Mouse (Mus musculus) limb, embryonic 14.5 days (tissue): ENCODE measurements around the gene Fmnl1. TPM values are rescaled to one million over a fixed set of nuclear protein-coding genes. Genes with fewer than 3 reads are reported as not detected.

Experiments used
- ATAC-seq: fragments of 200-750 bp; cut with Nextera tagmentation; 2 replicates; pipeline ENCODE4 v1.8.0; 2017; ENCODE audit warnings: low read depth, moderate number of reproducible peaks, moderate TSS enrichment; ENCODE audit not compliant: low FRiP score
- DNase-seq: peaks from one replicate; pipeline ENCODE4 v3.0.0-alpha.2; 2015; ENCODE audit warnings: low spot score
- H3K27ac ChIP-seq: fragments of 300-500 bp; sonication (generic); replicated peaks from 2 replicates; pipeline ENCODE4 v1.5.1; 2014; ENCODE audit warnings: low read depth, mild to moderate bottlenecking, low read length, moderate library complexity, mixed read lengths
- H3K27me3 ChIP-seq: fragments of 300-500 bp; sonication (generic); 2 replicates; pipeline ENCODE4 v1.6.1; 2014; ENCODE audit warnings: low read length, mixed read lengths; ENCODE audit not compliant: control insufficient read depth, insufficient read depth
- H3K36me3 ChIP-seq: fragments of 300-500 bp; sonication (generic); 2 replicates; pipeline ENCODE4 v1.6.1; 2014; ENCODE audit warnings: mild to moderate bottlenecking, low read length, moderate library complexity, mixed read lengths; ENCODE audit not compliant: control insufficient read depth, insufficient read depth
- H3K4me1 ChIP-seq: fragments of 300-500 bp; sonication (generic); 2 replicates; pipeline ENCODE4 v1.6.1; 2014; ENCODE audit warnings: antibody characterized with exemption, low read length, mixed read lengths; ENCODE audit not compliant: control insufficient read depth, insufficient read depth
- H3K4me2 ChIP-seq: fragments of 300-500 bp; sonication (generic); replicated peaks from 2 replicates; pipeline ENCODE4 v1.6.1; 2014; ENCODE audit warnings: low read depth, mild to moderate bottlenecking, low read length, moderate library complexity; ENCODE audit not compliant: severe bottlenecking
- H3K4me3 ChIP-seq: fragments of 300-500 bp; sonication (generic); replicated peaks from 2 replicates; pipeline ENCODE4 v1.5.1; 2014; ENCODE audit warnings: low read length
- H3K9ac ChIP-seq: fragments of 300-500 bp; sonication (generic); 2 replicates; pipeline ENCODE4 v1.6.1; 2014; ENCODE audit warnings: mild to moderate bottlenecking, low read depth, low read length, moderate library complexity; ENCODE audit not compliant: severe bottlenecking
- H3K9me3 ChIP-seq: fragments of 300-500 bp; sonication (generic); 2 replicates; pipeline ENCODE4 v1.6.1; 2016; ENCODE audit warnings: low read length; ENCODE audit not compliant: control insufficient read depth
- POLR2A ChIP-seq: fragments of 200-500 bp; IDR thresholded peaks from 2 replicates; pipeline ENCODE4 v1.8.0; 2012; ENCODE audit warnings: inconsistent platforms, mild to moderate bottlenecking, moderate library complexity, borderline replicate concordance; ENCODE audit not compliant: insufficient read depth, insufficient read length; ENCODE audit errors: extremely low read depth
- WGBS: fragments of 180-500 bp; shearing (Covaris S2); extraction: QIAGEN DNeasy Blood & Tissue Kit; methylation state at CpG from one replicate; pipeline ENCODE4 v1.1.7; 2014; 5-methylcytosine and 5-hydroxymethylcytosine counted together
- polyA plus RNA-seq, 2 experiments: library from polyadenylated mRNA; depleted of rRNA in 1 of 2; stranded (reverse) in 1 of 2; unstranded in 1 of 2; fragments of >200 nt; fragmentation: Nextera tagmentation in 1 of 2; extraction: Ambion mirVana in 1 of 2; gene quantifications; 2 replicates each; pipeline versions ENCODE4 v1.2.1 to v1.2.3; 2012 to 2014

Fmnl1 gene
- polyA plus RNA-seq, 2 experiments = 2.6 to 3.8 TPM

DNA sequence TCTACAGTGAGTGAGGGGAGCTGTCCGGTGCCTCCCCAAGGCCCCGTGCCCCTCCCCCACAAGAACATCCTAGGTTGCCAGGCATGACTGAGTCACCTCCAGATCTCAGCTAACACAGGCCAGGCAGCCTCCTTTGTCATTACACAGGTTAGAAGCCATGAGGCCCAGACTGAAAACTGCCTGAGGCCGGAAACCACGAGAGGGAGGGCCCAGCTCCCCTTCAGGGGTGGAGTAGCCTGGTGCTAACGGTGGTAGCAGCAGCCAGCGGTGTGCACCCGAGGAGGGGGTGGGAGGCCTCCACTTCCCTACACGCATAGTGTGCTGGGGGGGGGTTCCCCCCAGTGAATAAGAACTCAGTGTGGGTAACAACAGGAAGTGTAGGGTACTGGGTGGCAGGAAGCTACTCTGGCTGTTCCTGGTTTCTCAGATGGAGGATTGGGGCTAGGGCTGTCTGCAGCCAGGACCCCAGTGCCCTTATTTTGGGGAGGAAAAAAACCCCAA, 4.0 kb downstream of the Fmnl1 start:
- Histone ChIP-seq H3K27ac (no peak overlapping the region), H3K36me3 (no peaks in the 10 kb centered on the region), H3K4me3 (no peak overlapping the region), H3K4me1 (peaks cover 8% of the 10 kb centered on the region; the same call in 1 of the 2 replicates), H3K9me3 (no peaks in the 10 kb centered on the region), H3K4me2 (no peak overlapping the region), H3K27me3 (peaks cover 31% of the 10 kb centered on the region), H3K9ac (no peak overlapping the region)
- TF ChIP-seq POLR2A = no peak
- no peak for ATAC-seq
- 43% methylated on average over 8 of the region's 8 CpGs for WGBS
- DNase-seq = no peak

DNA sequence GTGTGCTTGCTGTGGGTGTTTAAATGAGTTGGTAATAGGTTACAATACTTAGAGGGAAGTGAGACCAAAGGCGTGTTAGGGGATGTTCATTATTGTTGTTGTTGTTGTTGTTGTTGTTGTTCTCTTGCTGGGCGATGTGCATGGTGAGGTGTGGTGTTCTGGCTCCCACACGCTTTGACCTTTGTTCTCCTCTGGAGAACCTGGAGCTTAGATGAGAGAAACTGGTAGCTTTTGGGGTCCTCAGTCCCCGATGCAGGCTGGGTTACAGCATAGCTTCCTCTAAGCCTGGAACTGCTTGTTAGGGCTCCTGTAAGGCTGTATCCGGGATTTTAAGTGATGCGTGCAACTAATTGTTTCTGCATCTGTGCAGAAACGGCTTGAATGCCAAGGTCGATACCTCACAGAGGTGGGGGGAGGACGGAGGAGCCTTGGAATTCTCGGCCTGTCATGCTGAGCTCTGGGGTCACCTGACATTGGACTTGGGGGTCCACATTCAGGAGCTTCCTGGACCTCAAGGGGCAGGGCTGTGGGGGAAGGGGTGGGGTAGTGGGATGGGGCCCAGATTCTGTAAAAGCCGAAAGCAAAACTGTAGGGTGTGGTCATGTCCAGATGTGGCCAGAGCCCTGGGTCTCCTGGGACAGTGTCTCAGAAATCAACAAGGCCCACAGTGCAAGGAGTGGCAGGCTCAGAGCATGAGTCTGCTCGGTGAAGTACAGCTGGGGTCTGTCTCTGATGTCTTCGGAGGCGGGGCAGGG, 5.0 kb downstream of the Fmnl1 start:
- WGBS = 66% methylated on average over 14 of the region's 14 CpGs
- no peak overlapping the region for H3K9ac ChIP-seq
- DNase-seq = no peak
- peaks cover 22% of the 10 kb centered on the region for H3K27me3 ChIP-seq
- ATAC-seq = 0 out of 2 replicates have a peak, but pooled peaks have one; percentile 26
- no peaks in the 10 kb centered on the region for H3K36me3 ChIP-seq
- H3K27ac ChIP-seq = no peak overlapping the region
- no peak overlapping the region for H3K4me3 ChIP-seq
- no peak overlapping the region for H3K4me2 ChIP-seq
- H3K9me3 ChIP-seq = no peaks in the 10 kb centered on the region
- no peak for TF ChIP-seq POLR2A
- peaks cover 6% of the 10 kb centered on the region; the same call in 1 of the 2 replicates for H3K4me1 ChIP-seq

DNA sequence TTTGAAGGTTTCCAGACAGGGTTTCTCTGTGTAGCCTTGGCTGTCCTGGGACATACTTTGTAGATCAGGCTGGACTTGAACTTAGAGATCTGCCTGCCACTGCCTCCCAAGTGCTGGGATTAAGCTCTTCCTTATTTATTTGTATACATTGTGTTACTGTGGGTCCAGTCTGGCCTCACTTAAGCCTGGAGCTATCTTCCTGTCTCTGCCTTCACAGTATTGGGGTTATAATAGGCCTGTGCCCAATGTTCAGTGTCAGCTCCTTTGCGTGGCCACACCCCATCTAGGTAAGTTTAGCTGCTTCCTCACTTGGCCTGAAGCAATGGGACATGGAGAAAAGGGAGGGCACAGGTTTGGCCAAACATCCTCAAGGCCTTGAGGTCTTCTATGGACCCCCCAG, 5.6 kb downstream of the Fmnl1 start:
- DNase-seq (no peak), ATAC-seq (no peak)
- H3K36me3 ChIP-seq = no peaks in the 10 kb centered on the region
- no peak overlapping the region for H3K9ac ChIP-seq
- TF ChIP-seq POLR2A = no peak
- H3K4me3 ChIP-seq = no peak overlapping the region
- H3K4me2 ChIP-seq = no peak overlapping the region
- no peak overlapping the region for H3K27ac ChIP-seq
- peaks cover 3% of the 10 kb centered on the region; the same call in 1 of the 2 replicates for H3K4me1 ChIP-seq
- H3K27me3 ChIP-seq = peaks cover 15% of the 10 kb centered on the region
- 100% methylated on average over 1 of the region's 1 CpGs for WGBS
- H3K9me3 ChIP-seq = no peaks in the 10 kb centered on the region

DNA sequence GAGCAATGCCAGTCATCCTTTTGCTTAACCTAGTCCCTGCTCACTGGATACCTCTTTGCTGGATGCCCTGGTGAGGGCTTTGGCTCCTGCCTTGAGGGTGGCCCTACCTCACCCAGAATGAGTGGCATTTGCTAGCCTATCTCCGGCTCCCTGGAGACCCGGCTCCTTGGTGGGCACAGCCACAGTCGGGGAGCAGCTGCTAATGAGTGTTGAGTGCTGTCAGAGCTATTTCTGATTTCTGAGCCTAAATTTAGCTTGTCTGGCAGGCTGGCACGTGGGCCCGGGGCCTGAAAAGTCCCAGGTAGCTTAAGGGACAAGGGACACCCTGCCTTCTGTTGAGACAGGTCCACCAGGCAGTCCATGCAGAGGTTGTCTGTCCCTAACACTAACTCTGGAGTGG, 6.3 kb downstream of the Fmnl1 start:
- Histone ChIP-seq H3K4me1 (peaks cover 3% of the 10 kb centered on the region; the same call in 1 of the 2 replicates), H3K36me3 (no peaks in the 10 kb centered on the region), H3K9me3 (no peaks in the 10 kb centered on the region), H3K9ac (no peak overlapping the region), H3K4me3 (no peak overlapping the region), H3K27ac (no peak overlapping the region), H3K27me3 (peaks cover 8% of the 10 kb centered on the region), H3K4me2 (no peak overlapping the region)
- DNase-seq (no peak), ATAC-seq (no peak)
- 77% methylated on average over 5 of the region's 5 CpGs for WGBS
- TF ChIP-seq POLR2A = no peak

DNA sequence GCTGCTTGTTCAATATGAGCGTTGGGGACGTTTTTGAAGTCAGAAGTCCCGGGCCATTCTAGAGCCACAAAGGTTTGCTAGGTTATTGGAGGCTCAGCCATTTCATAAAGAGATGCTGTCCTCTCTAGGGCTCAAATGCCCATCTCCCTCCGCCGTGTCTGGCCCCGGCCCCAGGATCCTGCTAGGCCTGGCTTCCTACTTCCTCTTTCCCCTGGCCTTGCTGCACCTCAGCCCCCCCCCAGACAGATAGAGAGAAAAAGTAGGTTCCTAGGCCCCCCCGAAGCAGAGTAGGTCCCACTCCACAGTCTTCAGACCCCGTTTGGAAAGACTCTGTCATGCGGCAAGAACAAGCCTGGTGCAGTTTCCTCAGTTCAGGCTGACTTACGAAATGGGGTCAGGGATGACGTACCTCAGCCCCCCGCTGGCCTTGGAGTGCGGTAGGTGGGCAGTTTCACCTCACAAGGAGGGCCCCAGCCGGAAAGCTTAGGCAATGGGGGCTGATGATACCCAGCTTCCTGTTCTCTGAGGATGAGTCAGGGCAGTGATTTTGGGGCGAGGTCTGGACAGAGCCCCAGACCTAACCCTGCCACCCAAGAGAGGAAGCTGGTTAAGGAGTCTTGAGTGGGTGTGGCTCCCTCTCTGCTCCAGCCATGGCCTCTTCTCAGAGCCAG, 7.0 kb downstream of the Fmnl1 start:
- no peaks in the 10 kb centered on the region for H3K36me3 ChIP-seq
- H3K9me3 ChIP-seq = no peaks in the 10 kb centered on the region
- H3K4me2 ChIP-seq = no peak overlapping the region
- ATAC-seq (no peak), DNase-seq (no peak)
- no peak overlapping the region for H3K4me3 ChIP-seq
- 84% methylated on average over 15 of the region's 15 CpGs for WGBS
- H3K9ac ChIP-seq = no peak overlapping the region
- TF ChIP-seq POLR2A = no peak
- H3K27me3 ChIP-seq = 0 out of 2 replicates have a peak, but pooled peaks cover 3% of the 10 kb centered on the region
- peaks cover 3% of the 10 kb centered on the region; the same call in 1 of the 2 replicates for H3K4me1 ChIP-seq
- H3K27ac ChIP-seq = no peak overlapping the region
